Mouse (Mus musculus) kidney, postnatal 0 days (tissue): Measurements from ENCODE around the gene Iqck. TPM values are rescaled to one million over a fixed set of nuclear protein-coding genes. Genes with fewer than 3 reads are reported as not detected.

ENCODE experiments used
- ATAC-seq: fragments of 200-750 bp; cut with Nextera tagmentation; replicated peaks from 2 replicates; pipeline ENCODE4 v1.8.0; 2017; ENCODE audit warnings: low read depth, moderate number of reproducible peaks, moderate TSS enrichment, moderate library complexity; ENCODE audit not compliant: low FRiP score
- DNase-seq: peaks from one replicate; pipeline ENCODE4 v3.0.0-alpha.2; 2016; ENCODE audit warnings: low spot score
- H3K27ac ChIP-seq: fragments of 300-500 bp; sonication (generic); 2 replicates; pipeline ENCODE4 v1.5.1; 2014; ENCODE audit warnings: mild to moderate bottlenecking
- H3K27me3 ChIP-seq: fragments of 300-500 bp; sonication (generic); 2 replicates; pipeline ENCODE4 v1.6.1; 2014; ENCODE audit warnings: low read length, mixed read lengths; ENCODE audit not compliant: insufficient read depth
- H3K36me3 ChIP-seq: fragments of 300-500 bp; sonication (generic); 2 replicates; pipeline ENCODE4 v1.6.1; 2014; ENCODE audit warnings: low read length, mixed read lengths; ENCODE audit not compliant: insufficient read depth
- H3K4me1 ChIP-seq: fragments of 300-500 bp; sonication (generic); replicated peaks from 2 replicates; pipeline ENCODE4 v1.6.1; 2014; ENCODE audit warnings: antibody characterized with exemption, low read length, mixed read lengths; ENCODE audit not compliant: insufficient read depth
- H3K4me2 ChIP-seq: fragments of 300-500 bp; sonication (generic); 2 replicates; pipeline ENCODE4 v1.6.1; 2014; ENCODE audit warnings: mild to moderate bottlenecking, low read length, moderate library complexity, mixed read lengths
- H3K4me3 ChIP-seq: fragments of 300-500 bp; sonication (generic); replicated peaks from 2 replicates; pipeline ENCODE4 v1.5.1; 2014; ENCODE audit warnings: low read depth, low read length
- H3K9ac ChIP-seq: fragments of 300-500 bp; sonication (generic); 2 replicates; pipeline ENCODE4 v1.6.1; 2014; ENCODE audit warnings: low read depth, low read length
- H3K9me3 ChIP-seq: fragments of 300-500 bp; sonication (generic); replicated peaks from 2 replicates; pipeline ENCODE4 v1.6.1; 2016; ENCODE audit warnings: low read length, inconsistent platforms, mixed read lengths
- CTCF ChIP-seq: IDR thresholded peaks from 2 replicates; pipeline ENCODE4 v1.5.1; 2016; ENCODE audit warnings: antibody characterized with exemption, low read depth, mild to moderate bottlenecking, moderate library complexity
- WGBS: fragments of 180-500 bp; shearing (Covaris S2); extraction: QIAGEN DNeasy Blood & Tissue Kit; methylation state at CpG from one replicate; pipeline ENCODE4 v1.1.7; 2014; 5-methylcytosine and 5-hydroxymethylcytosine counted together
- polyA plus RNA-seq: library from polyadenylated mRNA; unstranded; fragments of >200 nt; fragmentation: Nextera tagmentation; extraction: Ambion mirVana; gene quantifications from 2 replicates; pipeline ENCODE4 v1.2.1, GENCODE M21; 2015

The Iqck gene
- polyA plus RNA-seq, 1 experiment from 2014 or later = 2.9 TPM

GRCm38 (mm10) chr7:118937469-118938387 lies 82.2 kb downstream of the Iqck start:
- H3K9ac ChIP-seq = no peak overlapping the region
- H3K27ac ChIP-seq = no peak overlapping the region
- no peak for ATAC-seq
- H3K9me3 ChIP-seq = no peaks in the 10 kb centered on the region
- no peak overlapping the region for H3K4me2 ChIP-seq
- H3K4me3 ChIP-seq = no peak overlapping the region
- WGBS = 70% methylated on average over 11 of the region's 11 CpGs
- H3K27me3 ChIP-seq = no peaks in the 10 kb centered on the region
- no peak for TF ChIP-seq CTCF
- no peaks in the 10 kb centered on the region for H3K36me3 ChIP-seq
- DNase-seq = no peak
- H3K4me1 ChIP-seq = no peaks in the 10 kb centered on the region

- DNase-seq (no peak), ATAC-seq (no peak)
- no peak for TF ChIP-seq CTCF
- Histone ChIP-seq H3K27me3 (no peaks in the 10 kb centered on the region), H3K4me3 (no peak overlapping the region), H3K9ac (no peak overlapping the region), H3K4me2 (no peak overlapping the region), H3K4me1 (no peaks in the 10 kb centered on the region), H3K36me3 (no peaks in the 10 kb centered on the region), H3K27ac (no peak overlapping the region), H3K9me3 (no peaks in the 10 kb centered on the region)
- 76% methylated on average over 3 of the region's 3 CpGs for WGBS
Observed at GRCm38 (mm10) chr7:118942297-118942696, 86.7 kb downstream of the Iqck start.

- H3K4me2 ChIP-seq = no peak overlapping the region
- H3K27ac ChIP-seq = no peak overlapping the region
- ATAC-seq (no peak; the same call in 1 of the 2 replicates), DNase-seq (no peak)
- no peaks in the 10 kb centered on the region for H3K36me3 ChIP-seq
- no peaks in the 10 kb centered on the region for H3K9me3 ChIP-seq
- no peak for TF ChIP-seq CTCF
- no peak overlapping the region for H3K9ac ChIP-seq
- H3K27me3 ChIP-seq = no peaks in the 10 kb centered on the region
- 27% methylated on average over 7 of the region's 7 CpGs for WGBS
- no peaks in the 10 kb centered on the region for H3K4me1 ChIP-seq
- no peak overlapping the region for H3K4me3 ChIP-seq
Observed at GRCm38 (mm10) chr7:118943170-118943569, 87.6 kb downstream of the Iqck start.

- no peak overlapping the region for H3K4me3 ChIP-seq
- TF ChIP-seq CTCF = no peak
- no peaks in the 10 kb centered on the region for H3K4me1 ChIP-seq
- H3K4me2 ChIP-seq = no peak overlapping the region
- DNase-seq (peak; percentile 27), ATAC-seq (no peak)
- no peaks in the 10 kb centered on the region for H3K9me3 ChIP-seq
- no peak overlapping the region for H3K27ac ChIP-seq
- no peak overlapping the region for H3K9ac ChIP-seq
- no peaks in the 10 kb centered on the region for H3K27me3 ChIP-seq
- H3K36me3 ChIP-seq = no peaks in the 10 kb centered on the region
- WGBS = 7% methylated on average over 2 of the region's 2 CpGs
Observed at GRCm38 (mm10) chr7:118944884-118945283, 89.3 kb downstream of the Iqck start.

- no peak for ATAC-seq
- no peak for TF ChIP-seq CTCF
- H3K9ac ChIP-seq = no peak overlapping the region
- no peaks in the 10 kb centered on the region for H3K9me3 ChIP-seq
- no peak overlapping the region for H3K27ac ChIP-seq
- H3K27me3 ChIP-seq = no peaks in the 10 kb centered on the region
- WGBS = 64% methylated on average over 3 of the region's 3 CpGs
- H3K4me3 ChIP-seq = no peak overlapping the region
- no peaks in the 10 kb centered on the region for H3K4me1 ChIP-seq
- H3K4me2 ChIP-seq = no peak overlapping the region
- DNase-seq = no peak
- H3K36me3 ChIP-seq = no peaks in the 10 kb centered on the region
Observed at GRCm38 (mm10) chr7:118947241-118947640, 91.7 kb downstream of the Iqck start.

- DNase-seq = no peak
Observed at GRCm38 (mm10) chr7:118948677-118949282, 93.2 kb downstream of the Iqck start.

More at GRCm38 (mm10) chr7:118948677-118949282, 93.2 kb downstream of the Iqck start:
- H3K4me2 ChIP-seq = no peak overlapping the region
- no peak for TF ChIP-seq CTCF
- no peaks in the 10 kb centered on the region for H3K4me1 ChIP-seq
- H3K27ac ChIP-seq = no peak overlapping the region
- 68% methylated on average over 2 of the region's 2 CpGs for WGBS
- H3K9me3 ChIP-seq = no peaks in the 10 kb centered on the region
- ATAC-seq = no peak
- no peaks in the 10 kb centered on the region for H3K36me3 ChIP-seq
- H3K4me3 ChIP-seq = no peak overlapping the region
- H3K27me3 ChIP-seq = no peaks in the 10 kb centered on the region
- no peak overlapping the region for H3K9ac ChIP-seq
